ENCODE assay signal across 22 mouse cellular contexts in genomic region chr3:144640033-144640432, GRCm38 (mm10).
A peak's percentile ranks its signal among the peaks of the same experiment; 100 is the strongest.
DNase-seq lines count a peak whose midpoint lies in the region; ATAC-seq and TF ChIP-seq lines count a peak whose summit lies in the region.
"Had no signal": no experiment of that assay in that cellular context is flagged by ENCODE, and none has a peak within 500 bp of the region (broad histone marks: within the 10 kb centered on the region; RNA-seq: fewer than 3 reads in every experiment).

No protein-coding gene starts in this region.

- intact Hi-C loops in heart, postnatal 25 days (cut with DNase I), result no loop called here

- dilution Hi-C loops in CH12.LX (cut with MboI; ENCODE audit: extremely low pct_ligation_motif_present, extremely low pct_unique_long_range_greater_than_20kb, low sequenced_read_pairs), result no loop called here

- no peaks in the 10 kb centered on the region for H3K27me3 ChIP-seq in liver, postnatal 0 days (ENCODE audit: insufficient read depth, low read length)
- H3K27me3 ChIP-seq in liver, embryonic 11.5 days (replicated peaks; ENCODE audit: control insufficient read depth, insufficient read depth, low read length), result no peaks in the 10 kb centered on the region
- H3K27me3 ChIP-seq in CH12.LX (replicated peaks), result peaks cover 1% of the 10 kb centered on the region
- H3K27me3 ChIP-seq: embryonic facial prominence, embryonic 15.5 days; forebrain, embryonic 15.5 days; heart, embryonic 13.5 days; hindbrain, embryonic 13.5 days had no signal

- no peak for TF ChIP-seq EP300 in liver, postnatal 0 days (IDR thresholded peaks at IDR 0.05; ENCODE audit: low read depth)
- no peak for TF ChIP-seq EP300 in CH12.LX (IDR thresholded peaks at IDR 0.05; ENCODE audit: low read length)

- no peak overlapping the region for H3K4me3 ChIP-seq in liver, postnatal 0 days (ENCODE audit: low read depth, low read length)
- H3K4me3 ChIP-seq in liver, embryonic 11.5 days (ENCODE audit: low read depth, low read length), result no peak overlapping the region
- no peak overlapping the region for H3K4me3 ChIP-seq in CH12.LX (replicated peaks in 1 of 3; ENCODE audit: low read depth in 2 of 3, low read length in 2 of 3, poor library complexity in 1 of 3)
- H3K4me3 ChIP-seq: embryonic facial prominence, embryonic 15.5 days; erythroblast, embryonic 14.5 days; forebrain, embryonic 10.5 days; forebrain, embryonic 15.5 days; heart, embryonic 13.5 days; hindbrain, embryonic 13.5 days had no signal

- H3K79me2 ChIP-seq in CH12.LX (replicated peaks; ENCODE audit: control insufficient read depth, extremely low read depth, insufficient read depth, poor library complexity, severe bottlenecking), result no peaks in the 10 kb centered on the region

- no peaks in the 10 kb centered on the region for H3K36me3 ChIP-seq in liver, postnatal 0 days (replicated peaks; ENCODE audit: insufficient read depth, low read length)
- no peaks in the 10 kb centered on the region for H3K36me3 ChIP-seq in liver, embryonic 11.5 days (ENCODE audit: control insufficient read depth, insufficient read depth, low read length)
- no peaks in the 10 kb centered on the region for H3K36me3 ChIP-seq in CH12.LX (replicated peaks in 1 of 2; ENCODE audit: control insufficient read depth in 1 of 2, insufficient read depth in 1 of 2, low read length in 1 of 2)
- H3K36me3 ChIP-seq: embryonic facial prominence, embryonic 15.5 days; forebrain, embryonic 10.5 days; forebrain, embryonic 15.5 days; heart, embryonic 13.5 days; hindbrain, embryonic 13.5 days had no signal

- peak; percentile 45 for DNase-seq in heart, adult 11 months
- no peak for DNase-seq in heart, postnatal 25 days (ENCODE audit: low spot score)
- DNase-seq in liver, postnatal 0 days, result no peak
- DNase-seq in liver, embryonic 11.5 days (ENCODE audit: low spot score), result no peak
- no peak for DNase-seq in CH12.LX (ENCODE audit: extremely low read depth)
- DNase-seq in right cerebral cortex, postnatal 36 days (ENCODE audit: low spot score in 2 of 2), result no peak
- DNase-seq in right cerebral cortex, postnatal 14 days, result no peak
- DNase-seq: adrenal gland, adult 8-10 months; adrenal gland, postnatal 36 days; cerebellum, adult 11 months; cerebellum, adult 8-10 months; cerebellum, postnatal 14 days; embryo, embryonic 11 days; heart, postnatal 10 days had no signal

- TF ChIP-seq CTCF in liver, postnatal 0 days (IDR thresholded peaks at IDR 0.05; ENCODE audit: low read depth), result peak; percentile 32
- TF ChIP-seq CTCF in CH12.LX (conservative IDR thresholded peaks at IDR 0.05 in 1 of 2, IDR thresholded peaks at IDR 0.05 in 1 of 2; ENCODE audit: low read depth in 2 of 2, low read length in 2 of 2), result peak in 1 of 2 experiments; percentile 28; a peak in 2 of 4 replicates

- H3K9ac ChIP-seq in liver, postnatal 0 days (replicated peaks), result no peak overlapping the region
- no peak overlapping the region for H3K9ac ChIP-seq in liver, embryonic 11.5 days (ENCODE audit: low read depth, low read length)
- H3K9ac ChIP-seq in CH12.LX (ENCODE audit: insufficient read depth, low read depth), result no peak overlapping the region
- H3K9ac ChIP-seq: embryonic facial prominence, embryonic 15.5 days; forebrain, embryonic 15.5 days; heart, embryonic 13.5 days; hindbrain, embryonic 13.5 days had no signal

- in situ Hi-C loops in CH12.LX (cut with MboI; ENCODE audit: low pct_ligation_motif_present, low pct_unique_long_range_greater_than_20kb, low sequenced_read_pairs), result no loop called here

- peak; percentile 31 for TF ChIP-seq RAD21 in CH12.LX (IDR thresholded peaks at IDR 0.05; ENCODE audit: low read depth, low read length)

- H3K27ac ChIP-seq in liver, postnatal 0 days (ENCODE audit: low read depth), result no peak overlapping the region
- H3K27ac ChIP-seq in liver, embryonic 11.5 days (ENCODE audit: low read depth, low read length), result no peak overlapping the region
- H3K27ac ChIP-seq in CH12.LX (ENCODE audit: insufficient read depth, low read depth), result no peak overlapping the region
- H3K27ac ChIP-seq: embryonic facial prominence, embryonic 15.5 days; forebrain, embryonic 10.5 days; forebrain, embryonic 15.5 days; heart, embryonic 13.5 days; hindbrain, embryonic 13.5 days; hindbrain, postnatal 0 days had no signal

- 0 out of 2 replicates have a peak, but pooled peaks cover 4% of the 10 kb centered on the region for H3K9me3 ChIP-seq in liver, postnatal 0 days (ENCODE audit: low read length)
- H3K9me3 ChIP-seq in liver, embryonic 11.5 days (ENCODE audit: control insufficient read depth, low read length), result 0 out of 2 replicates have a peak, but pooled peaks cover 3% of the 10 kb centered on the region
- H3K9me3 ChIP-seq in CH12.LX (replicated peaks; ENCODE audit: low read length), result peaks cover 4% of the 10 kb centered on the region
- H3K9me3 ChIP-seq: embryonic facial prominence, embryonic 15.5 days; forebrain, embryonic 10.5 days; forebrain, embryonic 15.5 days; hindbrain, embryonic 13.5 days had no signal

- no peak for ATAC-seq in liver, postnatal 0 days
- ATAC-seq in liver, embryonic 11.5 days (replicated peaks; ENCODE audit: low FRiP score), result no peak
- ATAC-seq in megakaryocyte progenitor cell, adult 5-6 weeks (replicated peaks; ENCODE audit: poor library complexity), result 0 out of 2 replicates have a peak, but pooled peaks have one; percentile 24
- ATAC-seq: forebrain, embryonic 15.5 days; hindbrain, postnatal 0 days had no signal

- no peak overlapping the region for H3K4me2 ChIP-seq in liver, postnatal 0 days (ENCODE audit: low read depth, low read length)
- no peak overlapping the region for H3K4me2 ChIP-seq in liver, embryonic 11.5 days
- no peak overlapping the region for H3K4me2 ChIP-seq in CH12.LX (ENCODE audit: insufficient read depth, low read depth, poor library complexity, severe bottlenecking)
- H3K4me2 ChIP-seq: embryonic facial prominence, embryonic 15.5 days; forebrain, embryonic 15.5 days; heart, embryonic 13.5 days; hindbrain, embryonic 13.5 days had no signal

- H3K4me1 ChIP-seq in liver, postnatal 0 days (ENCODE audit: insufficient read depth), result no peaks in the 10 kb centered on the region; the same call in 1 of the 2 replicates
- H3K4me1 ChIP-seq in liver, embryonic 11.5 days (replicated peaks; ENCODE audit: control insufficient read depth, insufficient read depth, low read length), result peaks cover 12% of the 10 kb centered on the region; the same call in 1 of the 2 replicates
- H3K4me1 ChIP-seq in CH12.LX (ENCODE audit: control insufficient read depth in 1 of 2, insufficient read depth in 2 of 2), result peaks cover 0 to 3% of the 10 kb centered on the region in 2 experiments; a peak in 1 of 4 replicates

- TF ChIP-seq POLR2A in CH12.LX (IDR thresholded peaks at IDR 0.05; ENCODE audit: low read depth, low read length), result no peak

TF ChIP-seq in CH12.LX, 34 proteins besides CTCF, POLR2A, EP300 and RAD21:
- TF ChIP-seq ZNF384 (IDR thresholded peaks at IDR 0.05; ENCODE audit: low read depth, low read length) (no peak), HCFC1 (IDR thresholded peaks at IDR 0.05; ENCODE audit: low read depth, low read length) (no peak), JUN (IDR thresholded peaks at IDR 0.05; ENCODE audit: insufficient read depth, low read depth, low read length) (no peak), GABPA (IDR thresholded peaks at IDR 0.05; ENCODE audit: insufficient replicate concordance, low read depth, low read length) (no peak), CHD2 (IDR thresholded peaks at IDR 0.05; ENCODE audit: low read length) (no peak), E2F4 (IDR thresholded peaks at IDR 0.05; ENCODE audit: insufficient replicate concordance, low read depth, low read length) (no peak), ZC3H11A (IDR thresholded peaks at IDR 0.05; ENCODE audit: low read depth, low read length) (no peak), MAFK (IDR thresholded peaks at IDR 0.05; ENCODE audit: insufficient replicate concordance, low read length) (no peak), USF2 (conservative IDR thresholded peaks at IDR 0.05; ENCODE audit: low read depth, low read length) (no peak), SMC3 (IDR thresholded peaks at IDR 0.05; ENCODE audit: low read depth, low read length) (no peak), UBTF (IDR thresholded peaks at IDR 0.05; ENCODE audit: low read depth, low read length) (no peak), NELFE (IDR thresholded peaks at IDR 0.05; ENCODE audit: low read depth, low read length) (no peak), MYC (IDR thresholded peaks at IDR 0.05; ENCODE audit: low read depth, low read length) (no peak), SIN3A (IDR thresholded peaks at IDR 0.05; ENCODE audit: low read length) (no peak), USF1 (IDR thresholded peaks at IDR 0.05; ENCODE audit: low read depth, low read length) (no peak), IRF4 (IDR thresholded peaks at IDR 0.05; ENCODE audit: low read depth, low read length) (no peak), MEF2A (IDR thresholded peaks at IDR 0.05; ENCODE audit: borderline replicate concordance, low read depth, low read length) (no peak), RCOR1 (conservative IDR thresholded peaks at IDR 0.05; ENCODE audit: low read depth, low read length) (no peak)
